Mouse (Mus musculus) CD4-positive, CD25-positive, alpha-beta regulatory T cell, adult 2 months (primary cell): ENCODE measurements around the gene Msi2.

Source experiments
- DNase-seq: peaks from one replicate; pipeline ENCODE4 v3.0.0-alpha.2; 2012; ENCODE audit warnings: low read depth, low spot score

Gene Msi2

DNA sequence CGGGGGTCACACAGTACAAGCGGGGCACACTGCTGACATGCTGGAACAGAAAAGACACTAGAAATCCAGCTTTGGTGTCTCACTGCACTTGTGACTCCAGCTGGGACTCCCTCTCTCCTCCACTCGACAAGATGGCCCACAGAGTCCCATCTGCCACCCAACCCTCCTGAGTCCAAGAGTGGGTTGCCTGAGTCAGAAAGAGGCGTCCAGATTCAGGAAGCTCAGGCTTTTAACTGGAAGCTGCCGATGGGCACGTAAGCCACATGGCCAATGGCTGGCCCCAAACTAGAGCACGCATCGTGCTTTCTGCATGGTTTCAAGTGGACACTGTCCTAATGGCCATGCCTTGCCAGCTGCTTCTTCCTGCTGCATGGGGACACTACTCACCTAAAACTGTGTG is 126.2 kb downstream of the Msi2 start:
- no peak for DNase-seq

DNA sequence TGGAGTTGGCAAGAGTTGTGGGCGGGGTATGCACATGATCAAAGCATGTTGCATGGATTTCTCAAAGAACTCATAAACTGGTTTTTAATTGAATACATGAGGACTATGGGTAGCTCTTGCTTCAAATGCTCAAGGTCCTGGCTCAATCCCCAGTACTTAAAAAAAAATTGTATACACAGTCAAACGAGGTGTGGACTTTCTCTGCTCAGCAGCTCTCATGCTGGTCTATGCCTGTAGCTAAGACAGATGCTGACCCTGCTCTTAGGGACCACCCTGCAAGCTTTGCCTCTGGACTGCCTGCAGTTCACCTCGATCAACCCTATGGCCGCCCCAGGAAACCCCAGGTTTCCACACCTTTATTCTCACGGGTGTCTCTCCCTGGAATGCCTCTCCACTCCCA is 127.7 kb downstream of the Msi2 start:
- no peak for DNase-seq

DNA sequence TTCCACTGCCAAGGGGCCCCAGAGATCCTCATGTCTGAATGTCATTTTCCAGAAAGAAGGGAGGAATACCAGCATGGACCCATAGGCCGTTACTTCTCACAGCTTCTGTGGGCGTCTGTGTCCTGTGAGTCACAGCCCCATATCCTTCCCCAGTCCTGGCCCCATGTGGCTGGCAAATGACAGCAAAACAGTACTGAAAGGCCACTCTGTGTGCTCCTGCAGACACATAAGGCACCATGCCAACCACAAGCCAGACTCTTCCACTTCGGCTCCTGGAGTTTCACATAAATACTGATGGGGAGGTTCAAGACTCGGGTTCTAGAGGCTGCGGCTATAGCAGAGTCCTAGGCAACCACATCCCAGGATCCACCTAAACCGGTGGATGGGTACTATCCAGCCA is 128.7 kb downstream of the Msi2 start:
- no peak for DNase-seq

DNA sequence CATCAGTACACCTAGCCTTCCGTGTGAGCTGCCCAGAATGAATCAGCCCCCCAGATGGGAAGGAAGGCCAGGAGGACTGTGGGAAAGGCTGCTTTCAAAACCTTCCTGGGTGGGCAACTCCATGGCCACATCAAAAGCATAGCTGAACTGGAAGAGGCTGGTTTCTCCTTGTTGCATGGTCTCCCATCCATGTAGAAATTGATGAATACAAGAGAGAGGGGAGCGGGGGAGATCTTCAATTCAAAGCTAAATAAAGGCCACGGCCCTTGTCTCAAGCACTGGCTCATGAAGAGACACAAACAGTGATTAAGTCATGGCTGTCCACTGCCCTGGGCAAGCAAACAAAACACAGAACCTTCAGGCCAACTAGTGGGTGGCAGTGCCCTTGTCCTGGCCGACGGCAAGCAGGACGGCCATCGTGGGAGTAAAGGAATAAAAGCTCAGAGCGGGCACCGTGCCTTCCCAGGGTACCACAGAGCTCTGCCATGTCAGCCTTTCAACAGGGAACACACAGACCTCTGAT is 129.6 kb downstream of the Msi2 start:
- no peak for DNase-seq

DNA sequence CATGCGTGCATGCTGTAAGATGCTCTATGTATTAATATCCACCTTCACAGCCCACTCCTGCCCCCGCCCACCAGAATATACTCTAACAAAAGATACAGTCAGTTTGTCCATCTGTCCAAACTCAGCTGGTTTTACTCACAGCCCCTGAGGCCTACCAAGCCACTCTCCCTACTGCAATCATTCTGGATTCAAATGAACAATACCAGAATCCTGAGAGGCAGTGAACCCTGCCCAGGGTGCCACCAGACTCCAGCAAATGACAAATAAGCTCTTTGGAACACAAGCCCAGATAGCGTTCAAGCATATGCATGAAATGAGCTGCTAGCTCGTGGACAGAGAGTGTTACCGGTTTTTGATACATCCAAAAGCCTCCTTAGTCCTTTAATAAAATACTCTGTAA is 130.6 kb downstream of the Msi2 start:
- DNase-seq = no peak

DNA sequence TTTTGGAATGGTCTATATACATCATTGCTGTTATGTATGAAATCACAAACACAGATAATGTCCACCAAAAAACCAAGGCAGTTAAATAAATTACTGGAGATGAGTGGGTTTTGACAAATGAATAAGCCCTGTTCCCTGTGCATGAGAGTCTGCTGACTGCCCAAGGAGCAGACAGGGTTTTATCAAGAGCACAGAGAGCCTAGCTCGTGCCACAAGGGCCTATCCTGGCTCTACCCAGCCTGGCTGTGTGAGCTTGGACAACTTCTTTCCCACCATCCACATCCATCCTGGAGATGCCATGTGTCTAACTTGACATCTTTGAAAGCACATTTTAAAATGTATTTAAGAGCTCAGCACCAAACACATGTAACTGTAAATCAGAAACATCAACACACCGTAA is 132.4 kb downstream of the Msi2 start:
- DNase-seq = no peak

- no peak for DNase-seq
These were observed 133.1 kb downstream of the Msi2 start for GRCm38 (mm10) chr11:88585171-88585632.

GRCm38 (mm10) chr11:88583866-88584265 is 134.4 kb downstream of the Msi2 start:
- no peak for DNase-seq

GRCm38 (mm10) chr11:88583259-88583833 is 135.0 kb downstream of the Msi2 start:
- DNase-seq = no peak

GRCm38 (mm10) chr11:88582781-88583180 is 135.5 kb downstream of the Msi2 start:
- DNase-seq = peak; percentile 27

GRCm38 (mm10) chr11:88582021-88582707 is 136.1 kb downstream of the Msi2 start:
- DNase-seq = no peak

DNA sequence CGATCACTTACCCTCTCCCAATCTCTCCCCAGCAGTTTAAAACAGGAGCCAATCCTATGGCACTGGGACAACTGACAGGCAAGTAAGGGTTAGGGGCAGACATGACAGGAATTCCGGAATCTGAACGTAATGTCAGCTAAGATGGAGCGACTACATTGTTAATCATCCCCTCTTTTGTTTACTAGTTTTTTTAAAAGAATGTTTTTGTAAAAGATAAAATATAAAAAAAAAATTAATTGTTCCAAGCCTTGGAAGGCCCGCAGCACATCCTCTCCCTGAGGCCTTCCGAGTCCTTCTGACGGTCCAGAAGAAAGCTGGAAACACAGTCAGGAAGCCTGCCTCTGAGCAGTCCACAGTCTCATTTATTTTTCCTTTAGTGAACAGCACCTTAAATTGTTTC is 136.9 kb downstream of the Msi2 start:
- DNase-seq = no peak

DNA sequence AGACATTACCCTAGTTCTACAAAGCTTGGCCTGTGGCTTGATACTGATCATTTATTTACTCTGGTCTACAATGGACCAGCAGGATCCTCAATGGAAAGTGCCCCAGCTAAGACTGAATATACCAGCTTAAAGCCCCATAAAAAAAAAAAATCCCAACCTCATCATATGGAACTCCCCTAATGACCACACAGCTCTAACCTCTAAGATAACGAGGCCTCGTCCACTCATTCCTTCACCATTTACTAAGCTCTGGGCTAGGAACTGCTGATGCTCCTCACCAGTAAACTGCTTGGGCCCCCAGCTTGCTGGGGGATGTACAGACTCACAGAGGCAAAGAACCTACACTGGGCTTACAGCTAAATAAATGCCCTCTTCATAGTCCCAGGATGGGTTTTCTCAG is 139.6 kb downstream of the Msi2 start:
- DNase-seq = no peak

DNA sequence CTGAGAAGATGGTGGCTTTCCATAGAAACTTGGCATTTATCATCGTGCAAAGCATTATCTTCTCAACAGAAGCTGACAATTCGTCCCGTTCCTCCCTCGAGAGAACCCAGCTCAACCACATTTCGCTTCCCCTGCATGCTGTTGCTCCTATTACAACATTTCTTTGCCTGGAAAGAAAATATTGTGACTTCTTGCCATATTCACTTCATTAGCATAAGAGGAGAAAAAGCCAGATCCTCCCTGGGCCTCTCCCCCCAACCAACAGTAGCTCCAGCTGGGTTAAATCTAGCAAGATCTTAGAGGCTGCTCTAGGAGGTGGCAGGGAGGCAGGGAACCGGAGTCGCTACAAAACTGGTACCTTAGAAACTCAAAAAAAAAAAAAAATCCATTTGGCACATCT is 141.2 kb downstream of the Msi2 start:
- no peak for DNase-seq

DNA sequence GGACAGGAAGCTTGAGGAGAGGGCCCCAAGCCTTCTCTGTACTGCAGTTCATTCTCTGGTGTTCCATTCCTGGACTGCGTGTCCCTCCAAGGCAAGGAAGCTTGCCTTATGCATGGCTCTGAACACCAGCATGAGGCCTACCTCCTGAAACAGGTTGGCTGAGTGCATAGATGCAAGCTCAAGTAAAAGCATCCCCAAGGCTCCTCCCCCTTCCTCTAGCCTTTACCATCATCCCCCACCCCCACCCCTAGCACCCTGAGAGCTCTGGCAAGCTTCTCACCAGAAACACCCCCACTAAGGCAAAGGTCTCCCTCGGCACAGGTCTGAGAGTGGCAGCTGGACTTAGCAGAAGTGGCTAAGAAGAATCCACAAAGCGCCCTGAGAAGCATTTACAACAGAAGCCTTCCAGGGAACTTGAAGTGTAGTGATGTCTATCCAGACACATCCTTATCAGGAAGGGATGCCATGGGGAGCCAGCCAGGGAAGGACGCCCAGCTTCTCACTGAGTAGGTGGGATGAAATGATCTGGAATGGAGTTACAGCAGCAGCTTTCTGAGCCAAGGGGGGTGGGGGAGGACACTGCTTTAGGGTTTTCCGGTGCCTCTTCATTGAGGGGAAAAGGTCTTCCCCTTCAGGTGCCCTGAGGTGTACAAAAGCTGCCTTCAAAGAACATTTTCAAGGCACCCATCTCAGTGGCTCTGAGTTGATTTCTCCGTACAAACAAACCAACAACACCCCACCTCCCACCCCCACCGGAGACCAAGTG is 141.9 kb downstream of the Msi2 start:
- peak; percentile 71 for DNase-seq

- DNase-seq = no peak
These were observed 143.5 kb downstream of the Msi2 start for GRCm38 (mm10) chr11:88574575-88575360.

GRCm38 (mm10) chr11:88573013-88573412 is 145.3 kb downstream of the Msi2 start:
- DNase-seq = no peak

DNA sequence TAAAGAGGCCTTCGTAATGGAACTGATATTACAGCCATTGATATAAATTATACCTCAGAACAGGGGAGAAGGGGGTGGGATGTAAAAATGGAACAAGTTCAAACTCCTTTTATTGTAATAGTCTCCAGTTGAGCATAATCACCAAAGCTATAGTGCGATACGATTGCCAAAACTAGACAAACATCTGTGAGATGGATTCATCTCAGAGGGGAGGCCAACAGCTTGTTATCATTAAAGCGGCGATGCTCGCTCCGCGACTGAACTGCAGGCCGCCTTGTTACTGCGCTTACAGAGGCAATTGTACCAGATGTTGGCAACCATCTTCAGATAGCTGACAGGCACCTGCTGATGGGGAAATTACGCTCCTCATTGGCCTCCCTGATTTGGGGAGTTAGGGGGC is 145.9 kb downstream of the Msi2 start:
- no peak for DNase-seq

- DNase-seq = no peak
These were observed 147.6 kb downstream of the Msi2 start for GRCm38 (mm10) chr11:88570715-88571202.

DNA sequence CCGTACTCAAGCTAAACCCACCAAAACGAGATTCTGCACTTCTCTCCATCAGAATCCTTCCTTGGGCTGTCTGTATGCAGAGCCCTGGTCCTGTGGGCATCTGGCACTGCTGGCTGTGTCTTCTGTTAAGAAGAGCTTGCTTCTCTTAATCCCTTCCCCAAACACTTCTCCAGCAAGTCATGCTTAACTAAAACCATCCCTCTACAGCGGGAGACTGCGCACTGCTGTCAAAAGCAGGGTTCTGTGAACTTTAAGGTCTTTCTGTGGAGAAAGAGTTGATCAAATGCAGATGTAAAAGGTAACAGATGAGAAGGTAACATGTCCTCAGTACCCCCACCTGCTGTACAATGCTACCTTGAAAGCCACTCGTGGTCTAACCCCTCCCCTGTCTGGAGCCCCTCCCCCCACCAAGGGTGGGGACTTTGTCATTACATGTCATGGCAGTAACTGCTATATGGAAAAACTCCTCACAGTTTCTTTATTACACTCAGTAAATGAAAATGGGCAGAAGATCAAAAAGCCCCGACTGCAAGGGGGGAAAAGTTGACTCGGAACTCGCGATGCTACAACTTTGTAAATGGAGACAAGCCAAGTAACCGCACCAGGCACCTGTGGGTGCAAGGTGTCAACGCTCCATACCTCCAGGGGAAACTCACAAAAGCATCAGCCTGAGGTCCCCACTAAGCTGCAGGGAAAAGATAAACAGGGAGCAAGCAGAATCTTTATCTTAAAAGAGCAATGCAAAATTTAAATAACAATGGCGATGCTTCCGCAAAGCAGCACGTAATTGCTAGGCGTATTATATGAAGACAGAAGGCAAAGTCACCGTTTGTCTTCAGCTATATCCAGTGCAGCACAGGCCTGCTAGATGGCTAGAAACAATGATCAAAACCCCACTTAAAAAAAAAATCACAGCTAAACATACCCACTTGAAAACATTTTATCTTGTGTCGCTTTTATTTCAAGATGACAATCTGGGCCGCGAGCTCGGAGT is 151.4 kb downstream of the Msi2 start:
- DNase-seq = peak; percentile 55
